Mouse (Mus musculus) embryonic fibroblast, embryonic 13.5 days (primary cell): Measurements from ENCODE around the gene Tbc1d23. TPM values are rescaled to one million over a fixed set of nuclear protein-coding genes. Genes with fewer than 3 reads are reported as not detected.
"Not testable (repeated sequence)": the region's sequence is repeated elsewhere in the genome, so short reads cannot be mapped to it uniquely, and the experiment has no call there.

ENCODE experiments used
- H3K27ac ChIP-seq: 2 replicates; pipeline ENCODE4 v1.5.1; 2012; ENCODE audit warnings: low read length, control low read depth, inconsistent platforms; ENCODE audit not compliant: insufficient read depth
- H3K4me1 ChIP-seq: 2 replicates; pipeline ENCODE4 v1.6.1; 2011; ENCODE audit warnings: low read length; ENCODE audit not compliant: control insufficient read depth, insufficient read depth
- H3K4me3 ChIP-seq: 2 replicates; pipeline ENCODE4 v1.5.1; 2011; ENCODE audit warnings: mild to moderate bottlenecking, control low read depth, low read length; ENCODE audit not compliant: insufficient read depth
- CTCF ChIP-seq: IDR thresholded peaks from 2 replicates; pipeline ENCODE4 v1.5.1; 2011; ENCODE audit warnings: mild to moderate bottlenecking, control low read depth, low read length, moderate library complexity, borderline replicate concordance; ENCODE audit not compliant: insufficient read depth
- POLR2A ChIP-seq: IDR thresholded peaks from 2 replicates; pipeline ENCODE4 v1.6.1; 2011; ENCODE audit warnings: low read depth, mild to moderate bottlenecking, control low read depth, low read length, moderate library complexity
- polyA plus RNA-seq: library from polyadenylated mRNA; stranded (reverse); fragments of >200 nt; gene quantifications from 2 replicates; pipeline ENCODE4 v1.2.4, GENCODE M21; 2011; ENCODE audit warnings: low read depth; ENCODE audit not compliant: missing spikeins, insufficient read length

The Tbc1d23 gene
- polyA plus RNA-seq, 1 experiment = 52.5 TPM

DNA sequence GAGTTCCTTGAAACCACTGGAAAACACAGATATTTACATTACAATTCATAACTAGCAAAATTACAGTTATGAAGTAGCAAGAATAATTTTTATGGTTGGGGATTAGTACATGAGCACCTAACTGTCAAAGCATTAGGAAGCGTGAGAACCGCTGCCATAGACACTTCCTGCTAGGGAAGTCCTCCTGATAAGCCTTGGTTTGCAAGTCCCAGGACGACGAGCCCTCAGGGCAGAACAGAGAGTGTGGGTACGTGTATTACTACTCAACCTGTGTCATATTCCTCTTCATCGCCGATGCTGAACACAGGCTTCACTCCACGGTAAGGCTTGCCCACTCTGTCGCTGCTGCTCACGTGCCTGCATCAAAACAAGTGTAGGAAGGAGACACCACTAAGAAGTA lies 53.6 kb downstream of the Tbc1d23 start:
- TF ChIP-seq POLR2A = no peak
- no peak for TF ChIP-seq CTCF
- Histone ChIP-seq H3K27ac (no peak overlapping the region), H3K4me1 (no peaks in the 10 kb centered on the region), H3K4me3 (no peak overlapping the region)

DNA sequence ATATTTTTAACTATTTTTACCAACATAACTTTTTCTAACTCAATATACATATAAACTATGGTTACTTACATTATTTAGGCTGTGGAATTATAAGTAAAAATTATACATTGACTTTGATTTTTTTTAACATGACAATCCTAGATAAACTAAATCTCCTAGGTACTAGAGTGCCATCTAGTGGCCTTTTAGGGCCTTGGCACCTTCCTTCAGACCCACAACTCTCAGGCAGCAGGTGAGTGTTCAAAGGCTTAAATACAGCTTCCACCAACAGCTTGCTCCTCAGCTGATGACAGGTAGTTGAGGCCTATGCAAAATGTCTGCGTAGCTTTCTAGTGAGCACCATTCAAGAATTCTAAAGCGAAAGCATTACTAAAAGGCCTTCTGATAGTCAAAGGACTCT lies 54.0 kb downstream of the Tbc1d23 start:
- H3K4me1 ChIP-seq = no peaks in the 10 kb centered on the region
- TF ChIP-seq POLR2A = no peak
- TF ChIP-seq CTCF = no peak
- H3K27ac ChIP-seq = no peak overlapping the region

DNA sequence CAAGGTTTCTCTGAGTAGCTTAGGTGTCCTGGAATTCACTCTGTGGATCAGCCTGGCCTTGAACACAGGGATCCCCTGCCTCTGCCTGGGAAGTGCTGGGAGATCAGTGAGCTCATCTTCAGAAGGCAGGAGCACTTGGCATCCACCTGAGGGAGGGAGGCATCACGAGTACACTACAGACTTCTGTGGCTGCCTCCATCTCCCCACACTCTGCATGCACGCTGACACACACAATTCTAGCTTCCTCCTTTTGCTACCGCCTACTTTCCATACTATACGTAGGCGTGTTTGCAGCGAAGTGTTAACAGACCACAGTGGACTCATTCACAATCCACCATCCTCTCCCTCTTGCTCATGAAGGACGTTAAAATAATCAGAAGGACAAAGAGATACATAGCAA lies 55.0 kb downstream of the Tbc1d23 start:
- Histone ChIP-seq H3K4me3 (no peak overlapping the region), H3K4me1 (no peaks in the 10 kb centered on the region), H3K27ac (no peak overlapping the region)
- no peak for TF ChIP-seq CTCF
- no peak for TF ChIP-seq POLR2A

More for the DNA sequence above, 54.0 kb downstream of the Tbc1d23 start:
- no peak overlapping the region for H3K4me3 ChIP-seq

DNA sequence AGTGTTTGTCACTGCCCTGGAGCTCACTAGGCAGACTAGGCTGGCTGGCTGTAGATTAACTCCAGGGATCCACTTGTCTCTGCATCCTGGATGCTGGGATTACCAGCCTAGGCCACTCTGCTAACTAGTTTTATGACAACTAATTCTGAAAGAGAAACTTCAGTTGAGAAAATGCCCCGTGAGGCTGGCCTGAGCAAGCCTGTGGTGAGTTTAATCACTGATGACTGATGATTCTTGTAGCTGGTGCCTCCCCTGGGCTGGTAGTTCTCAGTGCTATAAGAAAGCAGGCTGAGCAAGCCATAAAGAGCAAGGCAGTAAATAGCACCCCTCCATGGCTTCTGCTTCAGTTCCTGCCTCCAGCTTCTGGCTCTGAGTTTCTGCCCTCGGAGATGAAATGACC lies 55.6 kb downstream of the Tbc1d23 start:
- H3K4me3 ChIP-seq = no peak overlapping the region
- TF ChIP-seq POLR2A (no peak), CTCF (no peak)
- no peak overlapping the region for H3K27ac ChIP-seq
- H3K4me1 ChIP-seq = no peaks in the 10 kb centered on the region

DNA sequence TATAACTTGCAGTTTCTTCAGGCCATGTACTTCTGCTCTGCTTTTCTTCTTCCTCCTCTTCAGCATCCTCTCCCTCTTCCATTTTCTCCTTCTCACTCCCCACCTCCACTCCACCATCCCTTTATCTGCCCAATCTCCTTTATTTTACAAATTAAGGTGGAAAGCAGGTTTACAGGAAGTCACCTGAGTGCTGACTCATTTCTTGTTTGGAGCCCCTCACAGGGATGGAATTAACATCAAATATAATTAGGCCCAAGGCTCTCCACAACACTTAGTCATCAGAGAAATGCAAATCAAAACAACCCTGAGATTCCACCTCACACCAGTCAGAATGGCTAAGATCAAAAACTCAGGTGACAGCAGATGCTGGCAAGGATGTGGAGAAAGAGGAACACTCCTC lies 56.8 kb downstream of the Tbc1d23 start:
- H3K4me1 ChIP-seq, H3K4me3 ChIP-seq, H3K27ac ChIP-seq: not testable (repeated sequence)

DNA sequence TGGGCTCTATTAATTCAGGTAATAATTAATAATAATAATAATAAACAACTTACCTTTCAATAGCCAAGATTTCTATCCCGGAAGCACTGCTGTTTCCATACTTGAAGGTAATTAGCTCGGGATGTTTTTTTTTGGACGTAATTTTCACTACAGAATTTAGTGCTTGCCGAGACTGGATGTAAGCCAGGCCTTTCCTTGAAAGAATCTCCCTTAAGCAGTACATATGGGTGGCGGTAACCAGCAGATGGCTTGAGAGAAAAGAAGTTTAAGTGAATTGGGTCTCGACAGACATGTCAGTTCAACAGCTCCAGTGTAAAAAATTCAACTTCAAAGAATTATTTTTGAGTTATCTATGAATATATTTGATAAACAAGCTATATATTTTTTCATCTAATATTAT lies 59.7 kb downstream of the Tbc1d23 start:
- 0 out of 2 replicates have a peak, but pooled peaks cover 2% of the 10 kb centered on the region for H3K4me1 ChIP-seq
- H3K27ac ChIP-seq = no peak overlapping the region
- no peak overlapping the region for H3K4me3 ChIP-seq
- TF ChIP-seq POLR2A = no peak
- no peak for TF ChIP-seq CTCF

DNA sequence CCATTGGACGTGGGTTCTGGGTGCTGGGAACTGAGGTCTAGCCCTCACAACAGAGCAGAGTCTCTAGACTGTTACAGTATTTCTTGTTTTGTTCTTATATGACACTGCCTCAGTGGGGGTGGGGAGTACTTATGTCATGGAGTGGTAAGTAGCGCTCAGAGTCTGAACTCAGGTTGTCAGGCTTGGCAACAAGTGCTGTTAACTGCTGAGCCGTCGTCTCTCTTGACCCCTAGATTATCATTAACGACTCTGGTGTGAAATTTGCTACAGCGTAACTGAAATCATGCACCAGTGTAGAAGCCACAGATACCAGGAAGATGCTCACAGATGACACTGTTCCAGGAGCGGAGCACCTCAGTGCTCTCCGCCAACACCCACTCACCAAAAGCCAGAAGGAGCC lies 60.1 kb downstream of the Tbc1d23 start:
- H3K4me3 ChIP-seq = no peak overlapping the region
- no peak overlapping the region for H3K27ac ChIP-seq
- TF ChIP-seq CTCF (no peak), POLR2A (no peak)
- H3K4me1 ChIP-seq = 0 out of 2 replicates have a peak, but pooled peaks cover 2% of the 10 kb centered on the region

DNA sequence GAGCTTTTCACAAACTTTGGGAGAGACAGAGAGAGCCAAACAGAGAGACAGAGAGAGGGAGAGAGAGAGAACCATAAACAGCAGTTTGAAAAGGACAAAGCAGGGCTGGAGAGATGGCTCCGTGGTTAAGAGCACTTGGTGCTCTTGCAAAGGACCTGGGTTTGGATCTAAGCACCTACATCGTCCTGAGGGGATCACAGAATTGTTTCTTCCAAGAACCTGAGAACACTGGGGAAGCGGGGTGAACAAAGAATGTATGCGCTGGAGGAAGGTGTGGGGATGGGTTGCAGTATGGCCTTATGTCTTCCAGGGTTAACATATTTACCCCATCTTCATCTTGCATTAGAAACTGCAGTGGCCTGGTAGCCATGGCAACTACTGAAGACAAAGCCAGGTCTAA lies 63.1 kb downstream of the Tbc1d23 start:
- Histone ChIP-seq H3K4me3 (no peak overlapping the region), H3K27ac (no peak overlapping the region), H3K4me1 (peaks cover 5% of the 10 kb centered on the region; the same call in 1 of the 2 replicates)
- TF ChIP-seq POLR2A (no peak), CTCF (no peak)

DNA sequence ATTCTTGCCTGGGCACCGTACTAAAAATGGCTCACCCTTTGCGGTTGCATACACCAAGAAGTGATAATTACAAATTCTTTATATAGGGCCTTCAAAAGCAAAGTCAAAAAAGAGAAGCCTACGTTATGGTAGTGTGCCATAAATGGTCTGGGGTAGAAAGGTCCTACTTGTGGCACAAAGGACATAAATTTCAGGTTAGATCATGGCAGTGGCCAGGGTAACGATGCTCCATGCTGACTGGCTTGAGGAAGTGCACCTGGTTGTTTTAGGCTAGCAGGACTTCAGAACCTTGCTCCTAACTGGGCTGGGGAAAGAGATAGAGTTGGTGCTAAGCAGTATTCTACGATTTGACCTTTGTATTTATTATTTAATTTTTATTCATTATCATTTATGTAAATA lies 63.8 kb downstream of the Tbc1d23 start:
- H3K27ac ChIP-seq = no peak overlapping the region
- no peak for TF ChIP-seq POLR2A
- TF ChIP-seq CTCF = no peak
- H3K4me1 ChIP-seq = peaks cover 5% of the 10 kb centered on the region; the same call in 1 of the 2 replicates
- peak overlapping the region; percentile 84; the same call in 1 of the 2 replicates for H3K4me3 ChIP-seq

DNA sequence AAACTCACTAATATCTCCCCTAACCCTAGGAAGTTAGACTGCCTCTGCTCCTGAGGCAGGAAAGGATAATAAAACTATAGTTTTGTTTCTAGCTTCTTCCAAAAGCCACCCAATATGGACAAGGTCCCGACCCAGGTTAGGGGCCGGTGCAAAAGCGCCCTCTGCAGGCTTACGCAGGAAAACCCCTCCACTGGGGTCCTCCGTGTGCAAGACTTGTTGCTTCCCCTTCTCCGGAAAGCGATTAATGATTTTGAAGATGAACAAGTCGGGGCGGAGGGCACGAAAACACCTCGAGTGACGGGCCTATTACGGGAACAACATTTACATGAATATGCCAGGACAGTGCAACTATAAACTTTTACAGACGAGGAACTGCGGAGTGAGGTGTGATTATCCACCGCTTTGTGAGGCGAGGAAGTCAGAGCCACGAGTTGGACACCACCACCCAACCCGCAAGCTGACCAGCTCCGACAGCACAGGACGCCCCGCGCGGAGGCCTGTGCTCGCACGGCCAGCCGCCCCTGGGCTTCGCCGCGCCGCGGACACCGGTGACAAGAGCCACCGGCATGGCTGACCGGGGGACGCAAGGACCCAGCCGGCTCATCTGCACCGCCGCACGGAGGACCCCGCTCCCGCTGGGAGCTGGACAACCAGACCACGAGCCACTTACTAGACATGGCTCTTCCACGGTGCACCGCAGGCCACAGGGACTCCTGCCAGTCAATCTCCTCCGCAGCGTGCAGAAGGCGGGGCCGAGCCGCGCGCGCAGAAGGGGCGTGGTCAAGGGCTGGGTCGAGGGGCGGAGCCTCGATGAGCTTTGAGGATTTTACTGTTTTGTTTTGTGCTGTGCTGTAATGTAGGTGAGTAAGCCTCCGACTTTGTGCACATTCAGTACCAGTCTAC lies 64.4 kb downstream of the Tbc1d23 start, which contains the start of gene Nit2:
TSS of gene Nit2 (minus strand) at position 731 of the 903 bp plus-strand sequence.
- TF ChIP-seq CTCF (peak; percentile 38; the same call in 1 of the 2 replicates), POLR2A (peak; percentile 92)
- Histone ChIP-seq H3K4me3 (peak within 1 kb of the TSS; percentile 84), H3K27ac (peak within 1 kb of the TSS; percentile 85), H3K4me1 (peaks cover 5% of the 10 kb centered on the region; the same call in 1 of the 2 replicates)
